Mouse (Mus musculus) heart, adult 18-20 months (tissue): ENCODE data around the gene Mmp9. TPM values are rescaled to one million over a fixed set of nuclear protein-coding genes. Genes with fewer than 3 reads are reported as not detected.
A peak's percentile ranks its signal among the peaks of the same experiment; 100 is the strongest.

Source experiments
- DNase-seq, 2 experiments: peaks; one replicate each; pipeline ENCODE4 v3.0.0; 2021 to 2022; ENCODE audit warnings: mixed read lengths in 1 of 2
- long read RNA-seq, 2 experiments: library from polyadenylated mRNA; stranded (forward); transcript quantifications; one replicate each; pipeline ENCODE4 v2.0.0; 2021
- total RNA-seq, 2 experiments: library from RNA; stranded (reverse); gene quantifications; 2 replicates each; pipeline ENCODE4 v1.2.3; 2021

The Mmp9 gene
- 1 to 10 TPM; 1.3 to 1.6 TPM for total RNA-seq
- long read RNA-seq, experiment 1, partial matches to known transcripts: 1 of 1 reads
- long read RNA-seq, experiment 1, other reads (novel, unspliced or antisense): 0 of 1 reads
- long read RNA-seq, experiment 2, partial matches to known transcripts: 1 of 1 reads
- long read RNA-seq, experiment 2, other reads (novel, unspliced or antisense): 0 of 1 reads

GRCm38 (mm10) chr2:164940140-164940830 lies at the start of gene Mmp9:
Mmp9 (plus strand) TSS chr2:164940780.
- no peak for DNase-seq

GRCm38 (mm10) chr2:164891056-164891834 lies 49.3 kb upstream of the Mmp9 start:
- DNase-seq: no peak

GRCm38 (mm10) chr2:164891908-164892695 lies 48.5 kb upstream of the Mmp9 start:
- DNase-seq: peak in 1 of 2 experiments; percentile 67

GRCm38 (mm10) chr2:164892696-164893216 lies 47.8 kb upstream of the Mmp9 start:
- DNase-seq: no peak

- no peak for DNase-seq
These were observed 46.5 kb upstream of the Mmp9 start for GRCm38 (mm10) chr2:164894048-164894447.

GRCm38 (mm10) chr2:164894644-164895043 lies 45.9 kb upstream of the Mmp9 start:
- DNase-seq: no peak

- no peak for DNase-seq
These were observed 44.7 kb upstream of the Mmp9 start for GRCm38 (mm10) chr2:164895885-164896284.

- DNase-seq: no peak
These were observed 42.6 kb upstream of the Mmp9 start for GRCm38 (mm10) chr2:164898008-164898407.

GRCm38 (mm10) chr2:164899034-164899433 lies 41.5 kb upstream of the Mmp9 start:
- DNase-seq: no peak

GRCm38 (mm10) chr2:164899723-164900459 lies 40.7 kb upstream of the Mmp9 start:
- no peak for DNase-seq

GRCm38 (mm10) chr2:164901380-164901779 lies 39.2 kb upstream of the Mmp9 start:
- peak in 1 of 2 experiments; percentile 53 for DNase-seq

- DNase-seq: no peak
These were observed 37.1 kb upstream of the Mmp9 start for GRCm38 (mm10) chr2:164903496-164903895.

- DNase-seq: no peak
These were observed 34.5 kb upstream of the Mmp9 start for GRCm38 (mm10) chr2:164906071-164906470.

- DNase-seq: no peak
These were observed 33.1 kb upstream of the Mmp9 start for GRCm38 (mm10) chr2:164907511-164907910.

GRCm38 (mm10) chr2:164908011-164908410 lies 32.6 kb upstream of the Mmp9 start:
- no peak for DNase-seq

- no peak for DNase-seq
These were observed 31.5 kb upstream of the Mmp9 start for GRCm38 (mm10) chr2:164909100-164909499.

- peak in 1 of 2 experiments; percentile 60 for DNase-seq
These were observed 31.0 kb upstream of the Mmp9 start for GRCm38 (mm10) chr2:164909542-164909941.

- peak in 1 of 2 experiments; percentile 21 for DNase-seq
These were observed 30.1 kb upstream of the Mmp9 start for GRCm38 (mm10) chr2:164910360-164911061.

- peak; percentile 95 for DNase-seq
These were observed 29.2 kb upstream of the Mmp9 start, which contains the start of gene Zfp335 for GRCm38 (mm10) chr2:164911086-164912048. Zfp335 (minus strand) TSS chr2:164911757.
